Mouse (Mus musculus) MEL (cell line): ENCODE measurements around the gene Stn1. TPM values are rescaled to one million over a fixed set of nuclear protein-coding genes. Genes with fewer than 3 reads are reported as not detected.

Experiments used
- DNase-seq: peaks from one replicate; pipeline ENCODE4 v3.0.0; 2011; ENCODE audit warnings: low read depth, low spot score
- H3K27ac ChIP-seq: 2 replicates; pipeline ENCODE4 v1.5.1; 2012; ENCODE audit warnings: low read depth, mild to moderate bottlenecking, control low read depth, low read length, moderate library complexity; ENCODE audit not compliant: control insufficient read depth
- H3K27me3 ChIP-seq, 2 experiments: fragments of 150-350 bp in 1 of 2; sonication (generic) in 1 of 2; 2 replicates each; pipeline ENCODE4 v1.6.1; 2012; ENCODE audit warnings: low read length in 2 of 2, mild to moderate bottlenecking in 2 of 2, improper control_type of control experiment in 1 of 2, moderate library complexity in 1 of 2; ENCODE audit not compliant: insufficient read depth in 2 of 2, control insufficient read depth in 1 of 2
- H3K36me3 ChIP-seq, 2 experiments: 2 replicates each; pipeline ENCODE4 v1.6.1; 2012 to 2014; ENCODE audit warnings: low read length in 2 of 2, improper control_type of control experiment in 1 of 2, inconsistent platforms in 1 of 2, mild to moderate bottlenecking in 1 of 2; ENCODE audit not compliant: insufficient read depth in 2 of 2, control insufficient read depth in 1 of 2
- H3K4me1 ChIP-seq, 2 experiments: fragments of 150-350 bp in 1 of 2; sonication (generic) in 1 of 2; 2 replicates each; pipeline ENCODE4 v1.6.1; 2012; ENCODE audit warnings: low read length in 2 of 2, improper control_type of control experiment in 1 of 2, mild to moderate bottlenecking in 1 of 2; ENCODE audit not compliant: insufficient read depth in 2 of 2, control insufficient read depth in 1 of 2
- H3K4me3 ChIP-seq, 2 experiments: fragments of 150-350 bp in 1 of 2; sonication (generic) in 1 of 2; 2 replicates each; pipeline ENCODE4 v1.5.1; 2012; ENCODE audit warnings: low read depth in 2 of 2, low read length in 2 of 2, mild to moderate bottlenecking in 2 of 2, moderate library complexity in 2 of 2, control low read depth in 1 of 2, improper control_type of control experiment in 1 of 2; ENCODE audit not compliant: control insufficient read depth in 1 of 2, insufficient read depth in 1 of 2
- H3K79me2 ChIP-seq: 2 replicates; pipeline ENCODE4 v1.6.1; 2012; ENCODE audit warnings: mild to moderate bottlenecking, low read length, moderate library complexity; ENCODE audit not compliant: control insufficient read depth, poor library complexity, insufficient read depth
- H3K9ac ChIP-seq: 2 replicates; pipeline ENCODE4 v1.6.1; 2012; ENCODE audit warnings: low read depth, mild to moderate bottlenecking, control low read depth, low read length, moderate library complexity; ENCODE audit not compliant: control insufficient read depth, poor library complexity, severe bottlenecking
- H3K9me3 ChIP-seq: fragments of 150-350 bp; sonication (generic); replicated peaks from 2 replicates; pipeline ENCODE4 v1.6.1; 2012; ENCODE audit warnings: mild to moderate bottlenecking, low read length, improper control_type of control experiment, moderate library complexity; ENCODE audit not compliant: insufficient read depth
- CHD1 ChIP-seq: IDR thresholded peaks from 2 replicates; pipeline ENCODE4 v1.6.1; 2012; ENCODE audit warnings: low read depth, mild to moderate bottlenecking, inconsistent platforms, low read length, improper control_type of control experiment
- CTCF ChIP-seq, 3 experiments: IDR thresholded peaks in 2 of 3; conservative IDR thresholded peaks in 1 of 3; 2 replicates each; pipeline ENCODE4 v1.5.1; 2011 to 2012; ENCODE audit warnings: low read length in 3 of 3, low read depth in 2 of 3, mild to moderate bottlenecking in 2 of 3, improper control_type of control experiment in 1 of 3, inconsistent platforms in 1 of 3, mixed read lengths in 1 of 3, moderate library complexity in 1 of 3; ENCODE audit not compliant: control insufficient read depth in 1 of 3, insufficient read depth in 1 of 3, poor library complexity in 1 of 3, severe bottlenecking in 1 of 3
- E2F4 ChIP-seq: IDR thresholded peaks from 2 replicates; pipeline ENCODE4 v1.6.1; 2011; ENCODE audit warnings: low read depth, low read length, improper control_type of control experiment, borderline replicate concordance
- ELF1 ChIP-seq: IDR thresholded peaks from 2 replicates; pipeline ENCODE4 v1.6.1; 2014; ENCODE audit warnings: low read depth, mild to moderate bottlenecking, inconsistent platforms, low read length, improper control_type of control experiment, moderate library complexity
- EP300 ChIP-seq, 2 experiments: IDR thresholded peaks; 2 replicates each; pipeline ENCODE4 v1.6.1; 2011; ENCODE audit warnings: improper control_type of control experiment in 2 of 2, low read length in 2 of 2, low read depth in 1 of 2, mild to moderate bottlenecking in 1 of 2
- GABPA ChIP-seq: IDR thresholded peaks from 2 replicates; pipeline ENCODE4 v1.6.1; 2012; ENCODE audit warnings: low read depth, mild to moderate bottlenecking, inconsistent platforms, low read length, improper control_type of control experiment, moderate library complexity
- KAT2A ChIP-seq: conservative IDR thresholded peaks from 2 replicates; pipeline ENCODE4 v1.6.1; 2012; ENCODE audit warnings: low read depth, low read length, improper control_type of control experiment, inconsistent platforms
- MAZ ChIP-seq: IDR thresholded peaks from 2 replicates; pipeline ENCODE4 v1.6.1; 2012; ENCODE audit warnings: low read depth, mild to moderate bottlenecking, inconsistent platforms, low read length, improper control_type of control experiment
- MEF2A ChIP-seq: IDR thresholded peaks from 2 replicates; pipeline ENCODE4 v1.6.1; 2014; ENCODE audit warnings: low read depth, mild to moderate bottlenecking, inconsistent platforms, low read length, improper control_type of control experiment; ENCODE audit not compliant: poor library complexity, insufficient replicate concordance, severe bottlenecking; ENCODE audit errors: extremely low read depth
- MXI1 ChIP-seq: IDR thresholded peaks from 2 replicates; pipeline ENCODE4 v1.6.1; 2011; ENCODE audit warnings: mild to moderate bottlenecking, low read depth, low read length, improper control_type of control experiment
- MYB ChIP-seq: IDR thresholded peaks from 2 replicates; pipeline ENCODE4 v1.6.1; 2011; ENCODE audit warnings: mild to moderate bottlenecking, low read depth, low read length, improper control_type of control experiment
- POLR2AphosphoS2 ChIP-seq: IDR thresholded peaks from 2 replicates; pipeline ENCODE4 v1.6.1; 2011; ENCODE audit warnings: low read length, improper control_type of control experiment
- RAD21 ChIP-seq: IDR thresholded peaks from 2 replicates; pipeline ENCODE4 v1.6.1; 2011; ENCODE audit warnings: mild to moderate bottlenecking, low read depth, low read length, improper control_type of control experiment
- RCOR1 ChIP-seq: IDR thresholded peaks from 2 replicates; pipeline ENCODE4 v1.6.1; 2012; ENCODE audit warnings: low read depth, mild to moderate bottlenecking, inconsistent platforms, low read length, improper control_type of control experiment
- SIN3A ChIP-seq: IDR thresholded peaks from 2 replicates; pipeline ENCODE4 v1.6.1; 2012; ENCODE audit warnings: low read length, improper control_type of control experiment, inconsistent platforms
- TAL1 ChIP-seq: IDR thresholded peaks from 2 replicates; pipeline ENCODE4 v1.6.1; 2012; ENCODE audit warnings: mild to moderate bottlenecking, inconsistent platforms, low read length, moderate library complexity, mixed read lengths
- UBTF ChIP-seq: IDR thresholded peaks from 2 replicates; pipeline ENCODE4 v1.6.1; 2012; ENCODE audit warnings: low read depth, mild to moderate bottlenecking, inconsistent platforms, low read length, improper control_type of control experiment, moderate library complexity, borderline replicate concordance; ENCODE audit not compliant: insufficient read depth
- USF1 ChIP-seq: IDR thresholded peaks from 2 replicates; pipeline ENCODE4 v1.6.1; 2014; ENCODE audit warnings: low read depth, mild to moderate bottlenecking, inconsistent platforms, low read length, improper control_type of control experiment, moderate library complexity
- ZC3H11A ChIP-seq: IDR thresholded peaks from 2 replicates; pipeline ENCODE4 v1.6.1; 2012; ENCODE audit warnings: low read depth, mild to moderate bottlenecking, inconsistent platforms, low read length, improper control_type of control experiment
- ZKSCAN1 ChIP-seq: IDR thresholded peaks from 2 replicates; pipeline ENCODE4 v1.6.1; 2012; ENCODE audit warnings: low read depth, mild to moderate bottlenecking, inconsistent platforms, low read length, improper control_type of control experiment, moderate library complexity
- ZNF384 ChIP-seq: IDR thresholded peaks from 2 replicates; pipeline ENCODE4 v1.6.1; 2012; ENCODE audit warnings: low read depth, mild to moderate bottlenecking, inconsistent platforms, low read length, improper control_type of control experiment
- polyA plus RNA-seq, 2 experiments: library from polyadenylated mRNA; stranded (reverse) in 1 of 2; unstranded in 1 of 2; fragments of >175 nt in 1 of 2; fragments of >200 nt in 1 of 2; gene quantifications; 2 replicates each; pipeline versions ENCODE4 v1.2.1 to v1.2.4; 2012; ENCODE audit warnings: low replicate concordance in 2 of 2, low read depth in 1 of 2; ENCODE audit not compliant: insufficient read length in 2 of 2, insufficient read depth in 1 of 2, missing spikeins in 1 of 2
- total RNA-seq: library from RNA; depleted of rRNA; stranded (reverse); fragments of 300-350 nt; gene quantifications from 2 replicates; pipeline ENCODE4 v1.2.3, GENCODE M21; 2012

Gene Stn1
- total and polyA plus RNA-seq, 3 experiments, result 9.7 to 13.6 TPM; not detected in 1

- no peak for DNase-seq
- Histone ChIP-seq H3K27me3 (no peaks in the 10 kb centered on the region), H3K9me3 (no peaks in the 10 kb centered on the region), H3K4me1 (no peaks in the 10 kb centered on the region), H3K27ac (no peak overlapping the region), H3K4me3 (no peak overlapping the region), H3K36me3 (no peaks in the 10 kb centered on the region), H3K79me2 (no peaks in the 10 kb centered on the region), H3K9ac (no peak overlapping the region)
- no peak for TF ChIP-seq ELF1
- no peak for TF ChIP-seq CTCF (IDR thresholded peaks at IDR 0.05 in 2 of 3, conservative IDR thresholded peaks at IDR 0.05 in 1 of 3; ENCODE audit: control insufficient read depth in 1 of 3, insufficient read depth in 1 of 3, low read depth in 2 of 3, low read length in 3 of 3, poor library complexity in 1 of 3, severe bottlenecking in 1 of 3)
- TF ChIP-seq RCOR1, result no peak
- TF ChIP-seq MAZ, result no peak
- no peak for TF ChIP-seq CHD1
- TF ChIP-seq EP300 (IDR thresholded peaks at IDR 0.05; ENCODE audit: low read depth in 1 of 2, low read length in 2 of 2), result no peak
- TF ChIP-seq MEF2A, result no peak
- no peak for TF ChIP-seq KAT2A
- no peak for TF ChIP-seq E2F4
- no peak for TF ChIP-seq ZNF384
- TF ChIP-seq SIN3A, result no peak
- TF ChIP-seq RAD21, result no peak
- TF ChIP-seq MYB, result no peak
- TF ChIP-seq ZKSCAN1, result no peak
- no peak for TF ChIP-seq POLR2AphosphoS2
- no peak for TF ChIP-seq UBTF
- no peak for TF ChIP-seq ZC3H11A
- no peak for TF ChIP-seq MXI1
- TF ChIP-seq TAL1, result no peak
Measured at GRCm38 (mm10) chr19:47563715-47564114, 26.4 kb upstream of the Stn1 start.

GRCm38 (mm10) chr19:47561996-47562441 is 24.7 kb upstream of the Stn1 start:
- Histone ChIP-seq H3K4me1 (no peaks in the 10 kb centered on the region), H3K36me3 (no peaks in the 10 kb centered on the region), H3K9me3 (no peaks in the 10 kb centered on the region), H3K9ac (no peak overlapping the region), H3K4me3 (no peak overlapping the region), H3K27me3 (no peaks in the 10 kb centered on the region), H3K79me2 (no peaks in the 10 kb centered on the region), H3K27ac (no peak overlapping the region)
- no peak for DNase-seq
- TF ChIP-seq USF1 (no peak), ZKSCAN1 (no peak), SIN3A (no peak), EP300 (IDR thresholded peaks at IDR 0.05; ENCODE audit: low read depth in 1 of 2, low read length in 2 of 2) (no peak), E2F4 (no peak), GABPA (no peak), MYB (no peak)
